8 mouse cellular contexts compared by ENCODE assay signal in the genomic region with DNA sequence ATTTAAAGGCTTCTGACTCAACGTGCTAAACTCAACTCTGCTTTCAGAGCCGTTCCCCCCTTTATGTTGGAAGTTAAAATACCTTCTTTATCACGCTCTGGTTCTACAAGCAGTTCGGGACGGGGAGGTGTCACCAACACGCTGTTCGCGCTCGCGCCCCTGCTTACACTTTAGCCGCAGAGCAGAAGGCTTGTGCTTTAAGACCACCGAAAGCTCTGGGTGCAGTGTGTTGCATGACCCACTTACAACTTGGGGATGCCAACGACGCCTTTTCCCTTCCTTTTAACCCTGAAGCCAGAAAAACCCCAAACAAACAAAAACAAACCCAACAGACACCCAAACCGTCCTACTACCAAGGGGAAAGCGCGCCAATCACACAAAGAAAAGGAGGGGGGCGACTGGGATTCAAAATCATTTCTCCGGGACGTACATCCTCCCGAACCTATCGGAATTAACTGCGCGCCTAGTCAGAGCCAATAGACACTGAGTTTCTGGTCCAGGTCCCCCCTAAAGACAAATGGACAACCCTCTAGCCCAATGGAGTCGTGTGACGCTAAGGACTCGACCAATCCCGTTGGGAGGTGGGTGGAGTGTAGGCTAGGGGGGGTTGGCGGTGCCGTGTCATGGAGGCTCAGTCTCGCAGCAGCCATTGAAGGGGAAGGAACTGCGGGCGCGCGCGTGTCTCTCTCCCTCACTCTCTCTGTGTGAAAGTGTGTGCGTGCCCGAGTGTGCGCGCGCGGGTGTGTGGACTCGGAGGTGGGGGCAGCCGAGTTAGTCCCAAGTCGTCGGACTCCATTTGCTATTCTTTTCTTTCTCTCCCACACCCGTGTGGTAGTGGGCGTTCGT. TPM values are rescaled to one million over a fixed set of nuclear protein-coding genes. Genes with fewer than 3 reads are reported as not detected.
DNase-seq lines count a peak whose midpoint lies in the region; ATAC-seq lines count a peak whose summit lies in the region.

TSS of gene Anp32e (plus strand) at position 589 of the 846 bp plus-strand sequence.

- H3K9me3 ChIP-seq in hindbrain, embryonic 12.5 days (replicated peaks): no peaks in the 10 kb centered on the region

- peak; percentile 99 for DNase-seq in NIH3T3 (ENCODE audit: low read depth)
- peak; percentile 98 to 99 for DNase-seq in cerebellum, postnatal 10 days
- peak; percentile 96 for DNase-seq in frontal cortex, postnatal 10 days (ENCODE audit: low spot score in 2 of 2)
- peak; percentile 90 to 91 for DNase-seq in layer of hippocampus, postnatal 25 days (ENCODE audit: extremely low spot score in 1 of 2, low spot score in 1 of 2)
- peak; percentile 98 for DNase-seq in lung, postnatal 25 days (ENCODE audit: low spot score)
- DNase-seq in retina, embryonic 14.5 days (ENCODE audit: low spot score): peak; percentile 99
- peak; percentile 96 for DNase-seq in thymus, postnatal 4 days

- ATAC-seq in hindbrain, embryonic 12.5 days (ENCODE audit: low FRiP score): peak; percentile 100

- under 1% methylated on average over 49 of the region's 49 CpGs for WGBS in hindbrain, embryonic 12.5 days

- peak within 1 kb of the TSS; percentile 93 for H3K4me3 ChIP-seq in hindbrain, embryonic 12.5 days

- H3K4me2 ChIP-seq in hindbrain, embryonic 12.5 days (replicated peaks): peak within 1 kb of the TSS; percentile 70

- H3K27ac ChIP-seq in hindbrain, embryonic 12.5 days: peak within 1 kb of the TSS; percentile 89

- no peaks in the 10 kb centered on the region for H3K27me3 ChIP-seq in hindbrain, embryonic 12.5 days

- H3K9ac ChIP-seq in hindbrain, embryonic 12.5 days: peak within 1 kb of the TSS; percentile 97

- H3K4me1 ChIP-seq in hindbrain, embryonic 12.5 days: peaks cover 13% of the 10 kb centered on the region

- peaks cover 10% of the 10 kb centered on the region for H3K36me3 ChIP-seq in hindbrain, embryonic 12.5 days

RNA-seq across cellular contexts. Expression of gene Anp32e, which starts in this region (rescaled TPM):
- polyA plus RNA-seq in hindbrain, embryonic 12.5 days (2016; fragmentation: Nextera tagmentation; extraction: Ambion mirVana): 265 and 297 TPM in 2 replicates
- 10 to 100 TPM; 73.8 to 73.9 TPM for total RNA-seq in layer of hippocampus, postnatal 25 days (2021)

Comparison
In these comparisons a context has a peak if more than half of its experiments do, and no peak if none do; other contexts are left out.
1. Peak in every context shown above with its lines: DNase-seq, ATAC-seq, H3K4me3 ChIP-seq and H3K27ac ChIP-seq.